Mouse (Mus musculus): ENCODE measurements at regions not wholly inside any gene's neighbourhood (a gene's known extent, or its start where the extent isn't known, plus 50 kb on each side); places are given as distances from the start of the nearest gene placed in this dataset.
A peak's percentile ranks its signal among the peaks of the same experiment; 100 is the strongest.

DNA sequence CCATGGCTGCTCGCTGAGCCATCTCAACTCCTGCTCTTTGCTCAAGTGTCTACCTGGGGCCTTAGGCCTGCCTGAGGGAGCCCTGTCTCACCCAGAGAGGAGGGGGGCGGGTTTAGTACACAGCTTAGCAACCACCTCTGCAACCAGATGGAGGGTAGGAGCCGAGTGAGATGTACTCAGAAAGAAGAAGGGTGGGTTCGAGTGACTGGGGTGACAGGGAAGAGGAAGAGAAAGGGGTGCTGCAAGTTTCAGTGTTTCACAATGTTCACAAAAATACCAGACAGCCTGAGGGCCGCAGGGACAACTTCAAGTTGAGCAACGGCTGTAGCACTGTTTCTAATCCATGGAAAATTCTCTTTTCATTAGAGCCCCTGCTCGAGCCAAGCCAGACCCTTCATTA lies 84.4 kb downstream of the Zfp36l2 start:
- TF ChIP-seq CTCF (IDR thresholded peaks at IDR 0.05) = no peak
- intact Hi-C loops (cut with DNase I) = no loop called here
- no peak overlapping the region for H3K4me3 ChIP-seq
- no peak for DNase-seq (ENCODE audit: extremely low spot score in 1 of 2, low spot score in 2 of 2)
- H3K27ac ChIP-seq = peak overlapping the region; percentile 40; the same call in 1 of the 2 replicates

DNA sequence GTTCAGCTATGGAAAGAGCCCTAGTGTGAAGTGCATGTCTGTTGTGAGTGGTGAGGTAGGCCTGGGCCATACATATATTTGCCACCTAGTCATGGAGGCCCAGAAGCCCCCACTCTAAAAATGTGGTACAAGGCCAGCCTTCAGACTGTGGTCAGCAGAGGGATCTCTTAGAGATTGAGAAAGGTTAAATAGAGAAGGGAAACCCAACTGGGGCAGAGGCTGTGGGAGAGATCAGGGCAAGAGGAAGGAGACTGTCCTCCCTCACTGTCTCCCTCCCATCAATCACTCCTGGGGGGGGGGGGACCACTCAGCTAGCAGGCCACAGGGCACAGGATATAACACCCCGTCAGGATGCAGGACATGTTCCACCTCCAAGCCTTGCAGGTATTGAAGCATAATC lies 86.1 kb downstream of the Zfp36l2 start:
- DNase-seq (ENCODE audit: extremely low spot score in 1 of 2, low spot score in 2 of 2) = no peak
- intact Hi-C loops (cut with DNase I) = no loop called here
- no peak for TF ChIP-seq CTCF (IDR thresholded peaks at IDR 0.05)
- H3K4me3 ChIP-seq = no peak overlapping the region
- peak overlapping the region; percentile 44; the same call in 1 of the 2 replicates for H3K27ac ChIP-seq

DNA sequence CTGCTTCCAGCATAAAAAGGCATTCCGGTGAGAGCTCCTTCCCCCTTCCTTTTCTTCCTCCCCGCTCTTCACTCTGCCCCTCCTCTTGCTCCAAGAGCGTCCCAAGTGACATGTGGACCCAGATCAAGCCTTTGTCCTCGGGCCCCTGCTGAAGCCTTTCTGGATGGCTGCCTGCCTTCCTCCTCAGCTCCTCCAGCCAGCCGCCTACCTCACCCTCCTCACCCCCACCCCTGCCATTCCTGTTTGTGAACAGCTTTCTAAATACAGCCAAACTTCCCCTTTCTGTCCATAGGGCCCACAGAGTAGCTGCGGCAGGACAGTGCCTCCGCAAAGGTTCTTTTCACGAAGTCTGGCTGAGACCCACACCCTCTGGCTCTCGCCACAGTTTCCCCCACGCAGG lies 87.2 kb downstream of the Zfp36l2 start:
- no peak for TF ChIP-seq CTCF (IDR thresholded peaks at IDR 0.05)
- H3K4me3 ChIP-seq = no peak overlapping the region
- peak overlapping the region; percentile 59 for H3K27ac ChIP-seq
- intact Hi-C loops (cut with DNase I) = no loop called here
- DNase-seq (ENCODE audit: extremely low spot score in 1 of 2, low spot score in 2 of 2) = peak in 1 of 2 experiments; percentile 35

DNA sequence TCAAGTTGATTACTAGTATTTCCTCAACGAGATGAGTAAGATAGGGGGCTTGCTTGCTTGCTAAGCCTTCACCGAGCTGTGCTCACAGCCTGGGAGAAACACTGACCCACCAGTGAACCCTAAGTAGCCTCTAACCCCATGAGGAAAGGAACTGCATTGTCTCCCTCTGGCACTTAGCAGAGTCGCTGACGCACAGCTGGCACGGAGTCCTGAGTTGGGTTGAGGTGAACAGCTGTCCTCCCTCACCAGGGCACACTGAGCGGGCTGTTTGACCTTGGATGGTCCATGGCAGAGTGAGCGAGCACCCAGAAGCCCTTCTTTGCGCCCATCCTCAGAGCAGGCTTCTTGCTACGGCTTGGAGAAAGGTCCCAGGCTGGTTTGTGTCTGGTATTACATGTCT lies 88.0 kb downstream of the Zfp36l2 start:
- no peak for DNase-seq (ENCODE audit: extremely low spot score in 1 of 2, low spot score in 2 of 2)
- no peak for TF ChIP-seq CTCF (IDR thresholded peaks at IDR 0.05)
- Histone ChIP-seq H3K4me3 (no peak overlapping the region), H3K27ac (peak overlapping the region; percentile 59)
- intact Hi-C loops (cut with DNase I) = no loop called here

DNA sequence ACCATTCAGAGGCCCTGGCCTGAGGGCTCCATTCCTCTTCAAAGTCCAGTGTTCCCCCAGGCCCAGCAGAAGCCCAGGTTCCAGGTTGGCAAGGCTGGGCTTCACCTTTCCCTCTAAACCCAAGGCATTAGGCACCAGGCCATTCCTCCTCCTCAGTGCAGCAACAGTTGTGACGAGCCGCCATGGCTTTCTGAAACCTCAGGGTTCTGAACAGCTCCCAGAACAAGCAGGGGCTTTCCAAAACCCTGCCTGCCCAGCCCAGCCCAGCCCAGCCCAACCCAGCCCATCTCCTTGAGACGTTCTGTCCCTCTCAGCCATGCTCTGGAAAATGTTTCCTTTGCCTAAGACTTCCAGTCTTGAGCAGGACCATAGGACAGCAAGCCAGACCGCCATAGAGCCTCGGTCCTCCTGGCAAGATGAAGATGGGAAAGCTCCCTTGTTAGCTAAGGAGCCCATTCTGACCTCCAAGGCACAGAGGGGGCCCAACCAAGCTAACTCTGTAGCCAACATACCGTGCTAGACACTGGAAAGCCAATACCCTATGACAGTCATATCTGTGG lies 89.8 kb downstream of the Zfp36l2 start:
- intact Hi-C loops (cut with DNase I) = loop anchor here (1.0 kb wide), 1 partner anchor 39 kb away; no protein-coding TSS in a partner anchor
- DNase-seq (ENCODE audit: extremely low spot score in 1 of 2, low spot score in 2 of 2) = no peak
- H3K4me3 ChIP-seq = no peak overlapping the region
- H3K27ac ChIP-seq = peak overlapping the region; percentile 15; the same call in 1 of the 2 replicates
- no peak for TF ChIP-seq CTCF (IDR thresholded peaks at IDR 0.05)

DNA sequence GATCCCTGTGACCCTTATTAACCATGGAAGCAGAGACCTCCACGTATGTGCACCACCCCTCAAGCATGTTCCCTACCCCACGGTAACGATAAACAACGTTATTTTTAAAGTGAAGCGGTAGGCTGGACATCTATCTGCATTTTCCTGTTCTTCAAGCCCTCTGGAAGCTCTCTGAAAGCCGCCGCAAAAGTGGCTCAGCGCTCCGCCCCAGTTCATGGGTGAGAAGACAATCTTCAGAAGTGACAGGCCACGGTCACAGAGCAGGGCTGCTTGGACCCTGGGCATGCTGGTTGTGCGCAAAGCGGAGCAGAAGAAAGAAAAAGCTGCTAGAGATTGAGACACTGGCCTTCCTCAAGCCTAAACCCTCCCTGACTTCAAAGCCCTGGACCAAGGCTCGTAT lies 90.5 kb downstream of the Zfp36l2 start:
- intact Hi-C loops (cut with DNase I) = loop anchor here (1.0 kb wide), 1 partner anchor 38 kb away; no protein-coding TSS in a partner anchor
- no peak overlapping the region for H3K4me3 ChIP-seq
- DNase-seq (ENCODE audit: extremely low spot score in 1 of 2, low spot score in 2 of 2) = no peak
- peak overlapping the region; percentile 76 for H3K27ac ChIP-seq
- TF ChIP-seq CTCF (IDR thresholded peaks at IDR 0.05) = no peak

DNA sequence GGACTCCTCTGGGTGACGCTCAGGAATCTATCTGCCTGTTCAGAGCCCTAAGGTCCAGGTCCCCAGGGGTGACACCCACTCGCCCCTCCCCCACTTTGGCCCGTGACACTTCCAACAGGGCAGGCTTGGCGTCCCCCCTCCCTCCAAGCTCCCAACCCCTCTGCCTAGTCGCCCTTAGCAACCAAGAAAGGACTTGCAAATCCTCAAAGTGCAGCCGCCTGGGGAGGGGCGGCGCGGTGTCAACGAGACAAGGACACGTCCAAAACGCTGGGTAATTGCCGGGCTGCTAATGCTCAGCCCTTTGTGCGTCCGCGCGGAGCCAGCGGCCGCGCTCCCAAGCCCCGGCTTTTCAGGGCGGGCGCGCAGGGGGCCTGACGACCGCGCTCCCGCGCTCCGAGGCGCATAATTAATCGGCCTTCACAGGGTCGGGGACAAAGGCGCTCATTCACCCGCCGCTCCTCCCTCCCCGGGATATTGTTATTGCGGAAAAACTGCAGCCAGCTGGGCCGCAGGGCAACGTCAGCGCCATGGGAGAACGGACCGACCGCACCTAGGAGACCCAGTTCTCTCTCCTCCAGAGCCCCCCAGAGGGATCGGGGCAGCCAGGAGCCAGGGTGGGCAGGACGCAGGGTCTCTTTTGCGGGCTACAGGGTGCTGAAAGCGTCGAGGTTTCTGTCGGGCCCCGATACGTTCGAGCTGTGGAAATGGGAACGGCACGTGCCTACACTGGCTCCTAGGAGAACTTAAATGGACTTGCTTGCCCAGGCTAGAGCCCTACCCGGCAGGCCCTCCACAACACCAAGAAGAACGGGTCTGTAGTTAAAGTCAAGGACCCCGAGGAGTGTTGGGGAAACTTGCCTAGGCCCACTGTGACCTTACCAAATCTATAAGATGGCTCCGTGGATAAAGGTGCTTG lies 91.1 kb downstream of the Zfp36l2 start:
- DNase-seq (ENCODE audit: extremely low spot score in 1 of 2, low spot score in 2 of 2) = peak; percentile 59 to 80
- Histone ChIP-seq H3K4me3 (peak overlapping the region; percentile 42), H3K27ac (peak overlapping the region; percentile 76)
- intact Hi-C loops (cut with DNase I) = loop anchor here (1.0 kb wide), 2 partner anchors 14 to 37 kb away; no protein-coding TSS in a partner anchor
- no peak for TF ChIP-seq CTCF (IDR thresholded peaks at IDR 0.05)

DNA sequence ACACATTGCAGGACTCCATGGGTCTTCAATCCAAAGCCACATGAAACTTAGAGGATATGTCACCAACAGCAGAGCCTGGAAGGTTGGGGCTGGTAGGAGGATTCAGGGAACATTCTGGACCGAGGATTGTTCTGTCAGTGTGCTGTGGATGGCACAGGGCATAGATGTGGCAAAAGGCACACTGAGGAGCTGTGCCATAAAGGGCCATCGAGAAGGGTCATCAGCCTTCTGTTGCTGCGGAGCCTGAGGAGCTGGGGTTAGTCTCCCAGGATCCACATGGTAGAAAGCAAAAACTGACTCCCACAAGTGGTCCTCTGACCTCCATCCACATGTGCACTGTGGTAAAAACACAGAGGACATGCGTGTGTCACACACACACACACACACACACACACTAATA lies 91.9 kb downstream of the Zfp36l2 start:
- Histone ChIP-seq H3K4me3 (no peak overlapping the region), H3K27ac (peak overlapping the region; percentile 76)
- no peak for DNase-seq (ENCODE audit: extremely low spot score in 1 of 2, low spot score in 2 of 2)
- no peak for TF ChIP-seq CTCF (IDR thresholded peaks at IDR 0.05)
- intact Hi-C loops (cut with DNase I) = loop anchor here (1.0 kb wide), 1 partner anchor 14 kb away; no protein-coding TSS in a partner anchor

DNA sequence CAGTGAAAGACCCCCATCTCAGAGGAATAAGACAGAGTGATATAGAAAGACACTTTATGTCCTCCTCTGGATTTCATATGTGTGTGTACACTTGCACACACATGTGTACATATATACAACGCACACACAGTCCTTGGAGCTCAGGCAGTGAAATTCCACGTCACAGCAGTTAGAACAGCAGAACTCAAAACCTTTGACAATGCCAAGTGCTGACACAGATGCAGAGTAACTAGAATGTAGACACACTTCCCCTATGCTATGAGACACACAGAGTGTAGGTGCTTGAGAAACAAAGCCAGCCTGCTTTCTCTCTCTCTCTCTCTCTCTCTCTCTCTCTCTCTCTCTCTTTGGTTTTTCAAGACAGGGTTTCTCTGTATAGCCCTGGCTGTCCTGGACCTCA lies 92.7 kb downstream of the Zfp36l2 start:
- TF ChIP-seq CTCF (IDR thresholded peaks at IDR 0.05) = no peak
- no peak for DNase-seq (ENCODE audit: extremely low spot score in 1 of 2, low spot score in 2 of 2)
- no peak overlapping the region; the same call in 1 of the 2 replicates for H3K27ac ChIP-seq
- intact Hi-C loops (cut with DNase I) = no loop called here
- H3K4me3 ChIP-seq = no peak overlapping the region

DNA sequence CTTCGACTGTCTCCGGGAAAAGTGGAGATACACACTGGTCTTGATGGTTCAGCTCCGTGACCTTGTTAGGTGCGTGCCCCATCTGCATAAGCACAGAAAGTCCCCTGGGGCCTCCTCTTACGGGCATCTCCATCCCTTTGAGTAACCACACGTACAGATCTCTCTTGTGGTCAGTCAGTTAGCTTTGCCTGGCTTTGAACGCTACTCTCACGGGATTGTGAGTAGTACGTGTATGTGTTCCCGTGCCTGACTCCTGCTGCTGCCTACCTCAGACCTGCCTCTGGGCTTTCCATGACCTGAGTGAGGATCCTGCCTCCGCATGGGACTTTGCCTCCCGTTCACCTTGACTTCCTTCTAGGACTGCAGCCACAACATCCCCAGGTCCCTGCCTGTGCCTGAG lies 101.4 kb downstream of the Zfp36l2 start:
- no peak for DNase-seq (ENCODE audit: extremely low spot score in 1 of 2, low spot score in 2 of 2)
- Histone ChIP-seq H3K4me3 (no peak overlapping the region), H3K27ac (no peak overlapping the region)
- no peak for TF ChIP-seq CTCF (IDR thresholded peaks at IDR 0.05)
- intact Hi-C loops (cut with DNase I) = no loop called here

DNA sequence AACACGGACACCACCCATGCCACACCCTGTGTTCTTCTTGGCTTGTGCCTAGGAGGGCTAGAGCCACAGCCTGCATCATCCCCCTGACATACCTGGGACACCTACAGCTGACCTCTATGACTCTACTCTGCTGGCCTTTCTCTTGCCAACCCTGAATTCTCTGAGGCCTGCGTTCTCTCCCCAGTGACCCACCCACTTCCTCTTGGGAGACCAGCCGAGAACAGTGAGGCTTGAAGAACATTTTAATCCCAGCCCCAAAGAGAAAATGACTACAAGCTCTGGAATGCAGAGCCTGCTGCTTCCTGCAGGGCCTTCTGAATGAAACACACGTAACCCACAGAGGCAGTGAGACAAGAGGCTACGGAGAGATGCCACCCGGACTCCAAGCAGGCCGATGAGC lies 102.0 kb downstream of the Zfp36l2 start:
- no peak; the same call in 1 of the 2 replicates for TF ChIP-seq CTCF (IDR thresholded peaks at IDR 0.05)
- Histone ChIP-seq H3K4me3 (no peak overlapping the region), H3K27ac (0 out of 2 replicates have a peak overlapping the region, but pooled peaks have one; percentile 19)
- intact Hi-C loops (cut with DNase I) = no loop called here
- DNase-seq (ENCODE audit: extremely low spot score in 1 of 2, low spot score in 2 of 2) = no peak

DNA sequence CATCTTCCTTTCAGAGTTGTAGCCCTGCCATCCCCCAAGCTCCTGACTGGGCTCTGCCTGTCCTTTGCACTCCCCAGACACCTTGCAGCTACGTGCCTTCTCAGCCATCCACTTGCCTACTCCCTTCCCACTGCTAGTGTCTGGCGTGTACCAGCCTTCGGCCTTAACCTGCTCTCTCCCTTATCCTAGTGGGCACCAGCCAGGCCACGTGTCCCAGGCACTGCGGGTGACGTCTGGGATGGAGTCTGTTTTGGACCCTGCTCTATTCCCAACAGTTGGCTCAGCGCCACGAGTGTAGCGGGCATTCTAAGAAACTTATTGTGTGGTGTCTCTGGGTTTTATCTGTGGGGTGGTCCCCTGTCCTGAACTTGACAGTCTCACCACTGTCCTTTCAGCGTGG lies 102.5 kb downstream of the Zfp36l2 start:
- no peak for DNase-seq (ENCODE audit: extremely low spot score in 1 of 2, low spot score in 2 of 2)
- no peak overlapping the region; the same call in 1 of the 2 replicates for H3K27ac ChIP-seq
- no peak for TF ChIP-seq CTCF (IDR thresholded peaks at IDR 0.05)
- intact Hi-C loops (cut with DNase I) = no loop called here
- H3K4me3 ChIP-seq = no peak overlapping the region

All from left cerebral cortex, adult 2 months (tissue).